Mouse (Mus musculus) lung, postnatal 0 days (tissue): Measurements from ENCODE around the gene Fiz1. TPM values are rescaled to one million over a fixed set of nuclear protein-coding genes. Genes with fewer than 3 reads are reported as not detected.
A peak's percentile ranks its signal among the peaks of the same experiment; 100 is the strongest.

Experiments
- ATAC-seq: fragments of 200-750 bp; cut with Nextera tagmentation; 2 replicates; pipeline ENCODE4 v1.8.0; 2017; ENCODE audit warnings: moderate library complexity
- DNase-seq: peaks from one replicate; pipeline ENCODE4 v3.0.0-alpha.2; 2016; ENCODE audit warnings: low spot score
- H3K27ac ChIP-seq: fragments of 300-500 bp; sonication (generic); 2 replicates; pipeline ENCODE4 v1.5.1; 2014; ENCODE audit warnings: antibody characterized with exemption, mild to moderate bottlenecking, low read length, mixed read lengths
- H3K27me3 ChIP-seq: fragments of 300-500 bp; sonication (generic); replicated peaks from 2 replicates; pipeline ENCODE4 v1.6.1; 2014; ENCODE audit warnings: low read length, mixed read lengths; ENCODE audit not compliant: insufficient read depth
- H3K36me3 ChIP-seq: fragments of 300-500 bp; sonication (generic); 2 replicates; pipeline ENCODE4 v1.6.1; 2014; ENCODE audit warnings: low read length, mixed read lengths; ENCODE audit not compliant: insufficient read depth
- H3K4me1 ChIP-seq: fragments of 300-500 bp; sonication (generic); 2 replicates; pipeline ENCODE4 v1.6.1; 2014; ENCODE audit warnings: antibody characterized with exemption, low read depth, low read length, mixed read lengths; ENCODE audit not compliant: insufficient read depth
- H3K4me2 ChIP-seq: fragments of 300-500 bp; sonication (generic); replicated peaks from 2 replicates; pipeline ENCODE4 v1.6.1; 2014; ENCODE audit warnings: low read depth, mild to moderate bottlenecking, low read length, moderate library complexity, mixed read lengths
- H3K4me3 ChIP-seq: fragments of 300-500 bp; sonication (generic); 2 replicates; pipeline ENCODE4 v1.5.1; 2014; ENCODE audit warnings: low read depth, low read length
- H3K9ac ChIP-seq: fragments of 300-500 bp; sonication (generic); replicated peaks from 2 replicates; pipeline ENCODE4 v1.6.1; 2014; ENCODE audit warnings: low read depth, mild to moderate bottlenecking
- H3K9me3 ChIP-seq: fragments of 300-500 bp; sonication (generic); 2 replicates; pipeline ENCODE4 v1.6.1; 2016; ENCODE audit warnings: low read length, mixed read lengths
- CTCF ChIP-seq: IDR thresholded peaks from 2 replicates; pipeline ENCODE4 v1.5.1; 2016; ENCODE audit warnings: antibody characterized with exemption, mild to moderate bottlenecking
- EP300 ChIP-seq: IDR thresholded peaks from 2 replicates; pipeline ENCODE4 v1.6.1; 2016; ENCODE audit warnings: antibody characterized with exemption, mild to moderate bottlenecking, control low read depth
- WGBS: fragments of 180-500 bp; shearing (Covaris S2); extraction: QIAGEN DNeasy Blood & Tissue Kit; methylation state at CpG from one replicate; pipeline ENCODE4 v1.1.7; 2014; 5-methylcytosine and 5-hydroxymethylcytosine counted together
- polyA plus RNA-seq: library from polyadenylated mRNA; unstranded; fragments of >200 nt; fragmentation: Nextera tagmentation; extraction: Ambion mirVana; gene quantifications from 2 replicates; pipeline ENCODE4 v1.2.1, GENCODE M21; 2015

The Fiz1 gene
- polyA plus RNA-seq, 1 experiment from 2014 or later, result 20.8 TPM

GRCm38 (mm10) chr7:4996003-4996895 is 18.2 kb downstream of the Fiz1 start, which contains the start of gene Zfp579:
Gene Zfp579 (minus strand): TSS chr7:4996158.
- TF ChIP-seq EP300 (no peak), CTCF (no peak)
- no peaks in the 10 kb centered on the region for H3K9me3 ChIP-seq
- peak within 1 kb of the TSS; percentile 84 for H3K9ac ChIP-seq
- H3K4me3 ChIP-seq, result peak within 1 kb of the TSS; percentile 64
- 0 out of 2 replicates have a peak, but pooled peaks cover 3% of the 10 kb centered on the region for H3K36me3 ChIP-seq
- ATAC-seq, result peak; percentile 89
- 5% methylated on average over 11 of the region's 26 CpGs for WGBS
- DNase-seq, result peak; percentile 93
- H3K27ac ChIP-seq, result peak within 1 kb of the TSS; percentile 81
- H3K4me2 ChIP-seq, result peak within 1 kb of the TSS; percentile 83
- H3K4me1 ChIP-seq, result peaks cover 9% of the 10 kb centered on the region
- no peaks in the 10 kb centered on the region for H3K27me3 ChIP-seq

DNA sequence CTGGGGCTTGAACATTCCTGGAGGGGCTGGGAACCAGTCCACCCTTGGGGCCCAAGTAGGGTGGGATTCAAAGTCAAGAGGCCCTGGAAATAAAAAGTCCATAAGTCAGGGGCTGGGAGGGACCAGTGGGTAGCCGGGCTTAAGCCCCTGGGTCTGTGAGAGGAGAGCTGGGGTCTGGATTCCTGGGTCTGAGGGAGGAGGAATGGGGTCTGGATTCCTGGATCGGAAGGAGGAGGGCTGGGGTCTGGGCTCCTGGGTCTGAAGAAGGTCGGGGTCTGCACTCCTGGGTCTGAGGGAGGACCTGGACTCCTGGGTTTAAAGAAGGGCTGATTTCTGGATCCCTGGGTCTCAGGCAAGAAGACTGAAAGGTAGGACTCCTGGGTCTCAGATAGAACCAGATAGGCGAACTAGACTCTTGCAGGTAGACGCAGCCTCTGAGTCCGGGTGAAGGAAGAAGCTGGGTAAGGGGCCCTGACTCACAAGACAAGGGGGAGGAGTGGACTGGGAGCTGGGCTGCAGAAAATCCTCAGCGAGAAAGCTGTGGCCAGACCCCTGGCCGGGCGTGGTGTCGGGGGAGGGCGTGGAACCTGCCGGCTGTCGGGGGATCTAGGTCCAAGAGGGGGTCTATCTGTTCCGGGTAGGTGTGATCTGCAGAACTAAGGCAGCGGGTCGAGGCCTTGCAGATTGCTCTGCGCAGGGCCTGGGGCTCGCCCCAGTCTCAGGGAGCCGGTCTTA is 19.1 kb downstream of the Fiz1 start:
- Histone ChIP-seq H3K27ac (peak overlapping the region; percentile 81), H3K4me2 (peak overlapping the region; percentile 83), H3K9me3 (no peaks in the 10 kb centered on the region), H3K36me3 (0 out of 2 replicates have a peak, but pooled peaks cover 3% of the 10 kb centered on the region), H3K27me3 (no peaks in the 10 kb centered on the region), H3K4me3 (peak overlapping the region; percentile 64), H3K9ac (peak overlapping the region; percentile 84), H3K4me1 (peaks cover 9% of the 10 kb centered on the region)
- DNase-seq (no peak), ATAC-seq (no peak; the same call in 1 of the 2 replicates)
- WGBS, result 3% methylated on average over 19 of the region's 19 CpGs
- TF ChIP-seq EP300 (no peak), CTCF (no peak)

DNA sequence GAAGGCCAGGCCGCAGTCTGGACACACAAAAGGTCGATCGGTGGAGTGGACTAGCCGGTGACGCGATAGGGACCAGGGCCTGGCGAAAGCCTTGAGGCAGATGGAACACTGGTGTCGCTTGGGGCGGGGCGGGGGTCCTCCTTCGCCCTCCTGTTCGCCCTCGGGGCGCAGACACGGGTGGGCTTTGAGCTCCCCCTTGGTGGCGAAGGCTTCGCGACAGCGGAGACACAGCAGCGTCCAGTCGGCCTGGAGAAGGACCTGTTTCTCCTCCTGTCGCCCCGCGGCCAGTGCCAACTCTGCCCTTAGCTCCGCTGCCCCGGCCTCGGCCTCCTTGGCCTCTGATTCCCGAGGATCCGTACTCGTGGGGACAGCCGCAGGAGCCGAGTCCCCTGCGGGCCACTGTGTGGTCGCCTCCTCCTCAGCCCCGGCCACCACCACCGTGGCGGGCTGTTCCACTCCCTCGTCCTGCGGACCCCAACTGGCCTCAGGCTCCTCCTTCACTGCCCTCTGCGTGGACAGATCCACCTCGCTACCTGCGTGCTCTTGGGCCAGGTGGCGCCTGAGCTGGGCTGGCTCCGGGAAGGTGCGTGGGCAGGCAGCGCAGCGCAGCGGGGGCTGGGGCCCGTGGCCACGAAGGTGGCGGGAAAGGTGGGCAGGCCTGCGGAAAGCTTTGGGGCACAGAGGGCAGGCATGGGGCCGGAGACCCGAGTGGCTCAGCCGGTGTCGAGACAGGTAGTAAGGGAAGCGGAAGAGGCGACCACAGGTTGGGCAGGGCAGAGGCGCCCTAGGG is 20.3 kb downstream of the Fiz1 start:
- H3K4me1 ChIP-seq, result peaks cover 9% of the 10 kb centered on the region
- TF ChIP-seq CTCF, result no peak
- no peak for TF ChIP-seq EP300
- DNase-seq (no peak), ATAC-seq (no peak)
- H3K4me3 ChIP-seq, result no peak overlapping the region
- H3K27me3 ChIP-seq, result no peaks in the 10 kb centered on the region
- no peaks in the 10 kb centered on the region for H3K9me3 ChIP-seq
- H3K9ac ChIP-seq, result no peak overlapping the region
- H3K36me3 ChIP-seq, result 0 out of 2 replicates have a peak, but pooled peaks cover 3% of the 10 kb centered on the region
- H3K4me2 ChIP-seq, result peak overlapping the region; percentile 83; the same call in 1 of the 2 replicates
- 63% methylated on average over 57 of the region's 59 CpGs for WGBS
- no peak overlapping the region for H3K27ac ChIP-seq

- no peak for ATAC-seq
- Histone ChIP-seq H3K4me2 (0 out of 2 replicates have a peak overlapping the region, but pooled peaks have one; percentile 1), H3K4me1 (peaks cover 9% of the 10 kb centered on the region), H3K9ac (no peak overlapping the region), H3K27ac (no peak overlapping the region), H3K27me3 (no peaks in the 10 kb centered on the region), H3K4me3 (no peak overlapping the region), H3K9me3 (no peaks in the 10 kb centered on the region), H3K36me3 (0 out of 2 replicates have a peak, but pooled peaks cover 3% of the 10 kb centered on the region)
- DNase-seq, result peak; percentile 3
- 60% methylated on average over 54 of the region's 55 CpGs for WGBS
- no peak for TF ChIP-seq CTCF
- no peak for TF ChIP-seq EP300
Measured at GRCm38 (mm10) chr7:4993347-4993998, 21.0 kb downstream of the Fiz1 start.

- Histone ChIP-seq H3K9me3 (no peaks in the 10 kb centered on the region), H3K36me3 (no peaks in the 10 kb centered on the region), H3K4me2 (no peak overlapping the region), H3K9ac (no peak overlapping the region), H3K27ac (no peak overlapping the region), H3K27me3 (no peaks in the 10 kb centered on the region), H3K4me1 (no peaks in the 10 kb centered on the region), H3K4me3 (no peak overlapping the region)
- TF ChIP-seq CTCF (no peak), EP300 (no peak)
- DNase-seq, result no peak
- ATAC-seq, result peak; percentile 57; the same call in 1 of the 2 replicates
- 17% methylated on average over 2 of the region's 2 CpGs for WGBS
Measured at GRCm38 (mm10) chr7:4988250-4988649, 26.2 kb downstream of the Fiz1 start.
